Mouse (Mus musculus) frontal cortex, postnatal 25 days (tissue): Measurements from ENCODE around the gene Prlr.
A peak's percentile ranks its signal among the peaks of the same experiment; 100 is the strongest.

Experiments used
- DNase-seq, 2 experiments: peaks; one replicate each; pipeline ENCODE4 v3.0.0; 2022; ENCODE audit warnings: low spot score in 2 of 2

Prlr gene

GRCm38 (mm10) chr15:10177083-10177482 is at the start of gene Prlr:
Prlr (plus strand) TSS chr15:10177238.
- DNase-seq: no peak

GRCm38 (mm10) chr15:10133781-10134180 is 43.3 kb upstream of the Prlr start:
- no peak for DNase-seq

- no peak for DNase-seq
Measured at GRCm38 (mm10) chr15:10134889-10135288, 42.1 kb upstream of the Prlr start.

- no peak for DNase-seq
Measured at GRCm38 (mm10) chr15:10144520-10144919, 32.5 kb upstream of the Prlr start.

- no peak for DNase-seq
Measured at GRCm38 (mm10) chr15:10148196-10148595, 28.8 kb upstream of the Prlr start.

- DNase-seq: no peak
Measured at GRCm38 (mm10) chr15:10160663-10161062, 16.4 kb upstream of the Prlr start.

- DNase-seq: no peak
Measured at GRCm38 (mm10) chr15:10175078-10175477, 2.0 kb upstream of the Prlr start.

- DNase-seq: no peak
Measured at GRCm38 (mm10) chr15:10175656-10176055, 1.4 kb upstream of the Prlr start.

GRCm38 (mm10) chr15:10177519-10178130 is 587 bp downstream of the Prlr start:
- DNase-seq: peak in 1 of 2 experiments; percentile 14

- DNase-seq: no peak
Measured at GRCm38 (mm10) chr15:10178131-10178566, 1.1 kb downstream of the Prlr start.

GRCm38 (mm10) chr15:10180694-10181093 is 3.7 kb downstream of the Prlr start:
- DNase-seq: no peak

GRCm38 (mm10) chr15:10192101-10192630 is 15.1 kb downstream of the Prlr start:
- no peak for DNase-seq

- no peak for DNase-seq
Measured at GRCm38 (mm10) chr15:10200991-10201390, 24.0 kb downstream of the Prlr start.

GRCm38 (mm10) chr15:10202504-10203302 is 25.7 kb downstream of the Prlr start:
- no peak for DNase-seq

- DNase-seq: no peak
Measured at GRCm38 (mm10) chr15:10210261-10210770, 33.3 kb downstream of the Prlr start.

GRCm38 (mm10) chr15:10211992-10212391 is 35.0 kb downstream of the Prlr start:
- DNase-seq: no peak

- no peak for DNase-seq
Measured at GRCm38 (mm10) chr15:10213213-10213612, 36.2 kb downstream of the Prlr start.

GRCm38 (mm10) chr15:10213710-10214109 is 36.7 kb downstream of the Prlr start:
- no peak for DNase-seq

- no peak for DNase-seq
Measured at GRCm38 (mm10) chr15:10215719-10216118, 38.7 kb downstream of the Prlr start.

- no peak for DNase-seq
Measured at GRCm38 (mm10) chr15:10216189-10216588, 39.2 kb downstream of the Prlr start.

- no peak for DNase-seq
Measured at GRCm38 (mm10) chr15:10223614-10224155, 46.6 kb downstream of the Prlr start.

- no peak for DNase-seq
Measured at GRCm38 (mm10) chr15:10225701-10226100, 48.7 kb downstream of the Prlr start.
